Mouse (Mus musculus) adrenal gland, postnatal 14 days (tissue): Measurements from ENCODE around the gene Vmn1r237. TPM values are rescaled to one million over a fixed set of nuclear protein-coding genes. Genes with fewer than 3 reads are reported as not detected.
A peak's percentile ranks its signal among the peaks of the same experiment; 100 is the strongest.

Experiments used
- DNase-seq: peaks from one replicate; pipeline ENCODE4 v3.0.0; 2021; ENCODE audit warnings: mixed read lengths
- long read RNA-seq, 2 experiments: library from polyadenylated mRNA; stranded (forward); transcript quantifications; one replicate each; pipeline ENCODE4 v2.0.0; 2021
- microRNA-seq, 2 experiments: library from miRNA; unstranded; fragments of <30 nt; microRNA quantifications; one replicate each; pipeline ENCODE4 v1.2.0; 2021
- total RNA-seq: library from RNA; stranded (reverse); gene quantifications from 2 replicates; pipeline ENCODE4 v1.2.3, GENCODE M21; 2021

Gene Vmn1r237
- total RNA-seq = not detected in 2 replicates
- long read RNA-seq, experiment 1 = 0 reads
- long read RNA-seq, experiment 2 = 0 reads

GRCm38 (mm10) chr17:21311565-21311964 lies at the start of gene Vmn1r237:
TSS of gene Vmn1r237 (plus strand) at chr17:21311865.
- DNase-seq = no peak

GRCm38 (mm10) chr17:21272103-21272502 lies 39.6 kb upstream of the Vmn1r237 start:
- peak; percentile 22 for DNase-seq

- DNase-seq = no peak
Measured at GRCm38 (mm10) chr17:21282642-21283041, 29.0 kb upstream of the Vmn1r237 start, which contains the start of gene Vmn1r236. TSS of gene Vmn1r236 (plus strand) at chr17:21282942.

- DNase-seq = no peak
Measured at GRCm38 (mm10) chr17:21284395-21284794, 27.3 kb upstream of the Vmn1r237 start.

- DNase-seq = no peak
Measured at GRCm38 (mm10) chr17:21289695-21290094, 22.0 kb upstream of the Vmn1r237 start.

Small RNA genes lying within 50 kb of the gene (microRNA-seq; reads per million reads assigned to microRNA genes)
- 0 reads per million in 2 experiments for gene Gm26384

Other genes starting within 250 kb of the Vmn1r237 start
- gene Vmn1r234, start 85.8 kb upstream of the Vmn1r237 start, total RNA-seq = not detected in 2 replicates
- not detected in 2 replicates for gene Vmn1r235, start 55.5 kb upstream of the Vmn1r237 start, total RNA-seq
- not detected in 2 replicates for gene Vmn1r236, start 28.9 kb upstream of the Vmn1r237 start, total RNA-seq
- gene Zfp677, start 71.9 kb downstream of the Vmn1r237 start, total RNA-seq = 3.1 and 4.1 TPM in 2 replicates
- gene Zfp54, start 111.4 kb downstream of the Vmn1r237 start, total RNA-seq = 3.3 TPM in 2 replicates
- 7.1 and 8.5 TPM in 2 replicates for gene Zfp51, start 138.5 kb downstream of the Vmn1r237 start, total RNA-seq
- gene Zfp53, start 177.1 kb downstream of the Vmn1r237 start, total RNA-seq = 4.8 and 5.6 TPM in 2 replicates
- gene Zfp52, start 223.7 kb downstream of the Vmn1r237 start, total RNA-seq = 30.6 and 31.5 TPM in 2 replicates